Mouse (Mus musculus) heart, postnatal 36 days (tissue): ENCODE results near the gene Ercc6l. TPM values are rescaled to one million over a fixed set of nuclear protein-coding genes. Genes with fewer than 3 reads are reported as not detected.
A peak's percentile ranks its signal among the peaks of the same experiment; 100 is the strongest.
"Not testable (repeated sequence)": the region's sequence is repeated elsewhere in the genome, so short reads cannot be mapped to it uniquely, and the experiment has no call there.

ENCODE experiments used
- DNase-seq, 2 experiments: peaks; one replicate each; pipeline ENCODE4 v3.0.0; 2021 to 2022
- intact Hi-C: fragments of 180-260 bp; cut with DNase I; formaldehyde crosslinking; loops from one replicate; pipeline ENCODE4 v1.15.1; 2025
- total RNA-seq, 2 experiments: library from RNA; stranded (reverse); gene quantifications; 2 replicates each; pipeline ENCODE4 v1.2.3; 2021

Gene Ercc6l
- total RNA-seq, 2 experiments from 2014 or later = 0.38 to 0.58 TPM

- intact Hi-C loops = loop anchor here (2.0 kb wide), 2 partner anchors 38 to 48 kb away; partner anchors contain the start of genes Ercc6l and Rtl5
- peak; percentile 87 to 92 for DNase-seq
Observed at GRCm38 (mm10) chrX:102119042-102119864, 37.6 kb downstream of the Ercc6l start, which contains the start of gene Pin4. Pin4 (plus strand) TSS chrX:102119447.

GRCm38 (mm10) chrX:102115676-102116075 lies 41.2 kb downstream of the Ercc6l start:
- DNase-seq = no peak
- intact Hi-C loops = no loop called here

GRCm38 (mm10) chrX:102109349-102109748 lies 47.5 kb downstream of the Ercc6l start:
- intact Hi-C loops, DNase-seq: not testable (repeated sequence)

- intact Hi-C loops = not testable (repeated sequence)
Observed at GRCm38 (mm10) chrX:102103830-102104229, 53.1 kb downstream of the Ercc6l start.

GRCm38 (mm10) chrX:102101886-102102285 lies 55.0 kb downstream of the Ercc6l start:
- no peak for DNase-seq
- intact Hi-C loops = no loop called here

More at GRCm38 (mm10) chrX:102103830-102104229, 53.1 kb downstream of the Ercc6l start:
- not testable (repeated sequence) for DNase-seq

GRCm38 (mm10) chrX:102094381-102094904 lies 62.4 kb downstream of the Ercc6l start:
- intact Hi-C loops = no loop called here
- DNase-seq = no peak

Other genes with a start within 250 kb of the Ercc6l start
- 1 to 10 TPM; 2.5 to 2.6 TPM for gene Rtl5, start 85.8 kb downstream of the Ercc6l start, total RNA-seq
- 10 to 100 TPM; 16.2 to 18.8 TPM for gene Pin4, start 37.6 kb downstream of the Ercc6l start, total RNA-seq
- 100 to 1,000 TPM; 623 to 693 TPM for gene Rps4x, start 32.3 kb upstream of the Ercc6l start, total RNA-seq
- 1 to 10 TPM; 1.3 to 2.3 TPM for gene Cited1, start 95.1 kb upstream of the Ercc6l start, total RNA-seq